Mouse (Mus musculus) small intestine, adult 2 months (tissue): ENCODE data around the gene Srp9.

ENCODE experiments used
- CTCF ChIP-seq: fragments of 200-500 bp; IDR thresholded peaks from 2 replicates; pipeline ENCODE4 v1.5.1; 2012; ENCODE audit warnings: low read depth, mild to moderate bottlenecking, control low read depth, inconsistent platforms, low read length, moderate library complexity, mixed read lengths; ENCODE audit not compliant: insufficient replicate concordance, insufficient read length; ENCODE audit errors: extremely low read depth
- POLR2A ChIP-seq: fragments of 200-500 bp; IDR thresholded peaks from 2 replicates; pipeline ENCODE4 v1.6.1; 2012; ENCODE audit warnings: low read depth, mild to moderate bottlenecking, control low read depth, inconsistent platforms, low read length, moderate library complexity

DNA sequence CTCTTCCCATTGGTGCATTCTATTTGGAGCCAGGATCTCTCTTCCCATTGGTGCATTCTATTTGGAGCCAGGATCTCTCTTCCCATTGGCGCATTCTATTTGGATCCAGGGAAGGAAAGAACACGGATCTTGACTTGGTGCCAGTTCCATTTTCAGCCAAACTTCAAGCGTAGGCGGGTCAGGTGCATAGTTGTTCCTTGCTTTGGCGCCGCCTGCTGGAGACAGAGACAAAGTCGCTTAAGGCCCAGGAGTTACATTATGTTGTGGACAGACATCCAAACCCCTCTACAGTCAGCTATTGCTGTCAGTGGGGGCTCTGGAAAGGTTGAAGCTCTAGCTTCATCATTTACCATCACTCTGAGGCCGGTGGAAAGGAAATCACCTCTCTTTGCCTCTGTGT lies 18.8 kb downstream of the Srp9 start:
- TF ChIP-seq CTCF = peak; percentile 54; the same call in 1 of the 2 replicates
- TF ChIP-seq POLR2A = no peak
